Mouse (Mus musculus): ENCODE measurements around the gene Josd1.

Gene Josd1

GRCm38 (mm10) chr15:79658531-79659375, 29.0 kb downstream of the Josd1 start, which contains the start of the genes Fam227a and Cby1:
Gene Fam227a, minus strand, starts transcription at chr15:79658956.
Gene Cby1, plus strand, starts transcription at chr15:79659199.
- in situ Hi-C loops (cut with MboI, MseI), result no loop called here

DNA sequence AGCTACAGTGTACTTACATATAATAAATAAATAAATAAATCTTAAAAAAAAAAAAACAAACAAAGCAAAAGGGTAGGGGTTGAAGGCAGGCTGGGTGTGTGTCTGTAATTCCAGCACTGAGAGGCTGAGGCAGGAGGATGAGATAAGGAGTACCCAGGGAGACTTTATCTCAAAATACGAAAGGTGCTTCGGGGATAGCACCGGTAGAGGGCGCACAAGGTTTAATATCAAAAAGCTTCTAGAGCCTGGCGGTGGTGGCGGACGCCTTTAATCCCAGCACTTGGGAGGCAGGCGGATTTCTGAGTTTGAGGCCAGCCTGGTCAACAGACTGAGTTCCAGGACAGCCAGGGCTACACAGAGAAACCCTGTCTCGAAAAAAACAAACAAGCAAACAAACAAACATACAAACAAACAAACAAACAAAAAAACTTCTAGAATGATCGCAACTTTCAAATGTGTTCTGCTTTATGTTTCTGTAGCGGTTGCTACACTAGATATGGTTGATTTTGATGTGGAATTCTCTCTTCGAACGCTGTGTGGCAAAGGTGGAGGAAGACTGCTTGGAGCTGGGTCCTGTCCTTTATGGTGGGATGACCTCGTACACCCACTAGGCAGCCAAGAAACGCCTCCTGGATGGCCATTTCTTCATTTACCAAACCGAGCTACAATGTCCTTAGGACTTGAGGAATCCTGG, 29.7 kb downstream of the Josd1 start:
- in situ Hi-C loops (cut with MboI, MseI), result no loop called here

- in situ Hi-C loops (cut with MboI, MseI), result no loop called here
Observed at GRCm38 (mm10) chr15:79656451-79656850, 31.3 kb downstream of the Josd1 start.

- in situ Hi-C loops (cut with MboI, MseI), result no loop called here
Observed at GRCm38 (mm10) chr15:79651481-79651880, 36.2 kb downstream of the Josd1 start.

DNA sequence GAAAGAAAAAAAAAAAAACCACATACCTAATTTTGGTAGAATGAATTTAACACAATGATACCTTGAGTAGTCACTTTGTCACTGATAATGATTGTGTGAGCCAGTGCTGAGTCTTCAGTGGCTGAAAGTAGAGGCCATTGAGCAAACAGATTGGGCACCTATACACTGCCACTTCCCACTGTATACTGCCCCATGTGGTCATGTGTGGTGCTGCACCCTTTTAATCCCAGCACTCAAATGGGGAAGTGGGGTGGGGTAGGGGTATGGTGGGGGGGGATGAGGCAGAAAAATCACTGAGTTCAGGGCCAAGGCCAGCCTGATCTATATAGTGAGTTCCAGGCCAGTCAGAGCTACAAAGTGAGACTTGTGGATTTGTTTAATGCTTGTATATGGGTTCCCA, 37.1 kb downstream of the Josd1 start:
- in situ Hi-C loops (cut with MboI, MseI), result no loop called here

GRCm38 (mm10) chr15:79648130-79648529, 39.6 kb downstream of the Josd1 start:
- in situ Hi-C loops (cut with MboI, MseI), result no loop called here

- in situ Hi-C loops (cut with MboI, MseI), result no loop called here
Observed at GRCm38 (mm10) chr15:79645483-79645882, 42.2 kb downstream of the Josd1 start.

DNA sequence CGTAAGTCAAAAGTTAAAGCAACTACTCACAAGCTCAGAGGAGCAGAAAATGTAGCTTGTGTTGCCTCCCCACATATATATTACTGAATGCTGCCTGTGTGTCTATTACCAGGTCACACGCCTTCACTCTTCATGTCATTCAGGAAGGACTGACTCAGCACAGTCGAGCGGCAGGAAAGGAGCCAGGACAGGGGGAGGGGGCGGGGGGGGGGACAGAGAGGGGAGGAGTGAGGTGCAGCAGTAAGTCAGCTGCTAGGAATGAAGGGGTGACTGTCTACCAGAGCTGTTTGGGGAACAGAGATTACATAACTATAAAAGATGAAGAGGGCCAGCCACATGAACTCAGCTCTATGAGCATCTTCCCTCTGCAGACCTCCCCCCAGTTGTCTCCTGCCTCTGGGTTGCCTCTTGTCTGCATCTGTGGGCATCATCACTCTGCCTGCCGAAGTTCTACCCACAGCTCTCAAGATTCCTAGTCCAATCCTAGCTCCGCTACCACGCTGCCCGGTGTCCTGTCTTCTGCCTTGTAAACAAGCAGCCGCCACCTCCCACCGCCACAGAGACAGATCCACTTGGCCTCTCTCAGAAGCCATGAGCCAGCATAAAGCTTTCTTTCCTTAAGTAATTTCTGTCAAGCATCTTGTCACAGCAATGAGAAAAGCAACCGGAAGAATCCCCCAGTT, 46.4 kb downstream of the Josd1 start:
- in situ Hi-C loops (cut with MboI, MseI), result no loop called here

GRCm38 (mm10) chr15:79630471-79630870, 57.2 kb downstream of the Josd1 start:
- in situ Hi-C loops (cut with MboI, MseI), result no loop called here
